Mouse (Mus musculus) kidney, adult 11 months (tissue): ENCODE measurements at regions not wholly inside any gene's neighbourhood (a gene's known extent, or its start where the extent isn't known, plus 50 kb on each side); places are given as distances from the start of the nearest gene placed in this dataset.

Experiments used
- DNase-seq: peaks from one replicate; pipeline ENCODE4 v3.0.0; 2022

DNA sequence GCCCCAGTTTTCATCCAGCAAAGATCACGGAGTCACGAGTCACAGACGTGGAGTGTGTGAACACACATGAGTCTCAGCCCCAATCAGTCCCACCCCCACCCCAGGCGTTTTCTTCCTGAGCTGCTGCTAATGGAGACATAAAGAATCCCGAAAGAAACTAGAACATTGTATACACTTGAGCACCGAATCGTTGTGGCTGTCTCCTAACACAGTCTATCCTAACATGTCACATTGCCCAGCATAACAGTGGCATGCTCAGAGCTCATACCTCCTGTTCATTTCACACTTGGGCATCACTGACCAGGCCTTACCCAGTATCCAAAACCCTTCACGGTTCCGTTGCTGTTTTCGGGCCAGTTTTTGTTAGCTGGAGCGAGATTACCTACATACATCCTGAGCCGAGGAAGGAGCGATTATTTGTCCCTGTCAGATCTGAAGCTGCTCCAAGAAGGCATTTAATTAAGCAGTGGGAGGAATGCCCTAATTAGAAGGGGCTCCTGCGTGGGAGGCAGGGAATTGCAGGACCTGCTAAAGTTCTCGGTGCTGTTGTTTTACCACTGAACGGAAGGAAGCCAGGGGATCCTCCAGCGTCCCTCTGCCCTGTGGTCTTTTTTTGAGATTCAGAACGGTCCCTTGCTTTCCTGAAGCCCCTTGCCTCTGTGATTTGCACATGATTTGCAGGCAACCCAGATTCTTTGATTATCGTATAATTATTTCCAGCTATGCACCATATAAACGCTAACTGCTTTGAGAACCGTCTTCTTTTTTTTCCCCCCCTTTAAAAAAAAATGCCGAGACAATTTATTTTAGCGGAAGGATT lies 53.4 kb upstream of the Nap1l1 start:
- no peak for DNase-seq

DNA sequence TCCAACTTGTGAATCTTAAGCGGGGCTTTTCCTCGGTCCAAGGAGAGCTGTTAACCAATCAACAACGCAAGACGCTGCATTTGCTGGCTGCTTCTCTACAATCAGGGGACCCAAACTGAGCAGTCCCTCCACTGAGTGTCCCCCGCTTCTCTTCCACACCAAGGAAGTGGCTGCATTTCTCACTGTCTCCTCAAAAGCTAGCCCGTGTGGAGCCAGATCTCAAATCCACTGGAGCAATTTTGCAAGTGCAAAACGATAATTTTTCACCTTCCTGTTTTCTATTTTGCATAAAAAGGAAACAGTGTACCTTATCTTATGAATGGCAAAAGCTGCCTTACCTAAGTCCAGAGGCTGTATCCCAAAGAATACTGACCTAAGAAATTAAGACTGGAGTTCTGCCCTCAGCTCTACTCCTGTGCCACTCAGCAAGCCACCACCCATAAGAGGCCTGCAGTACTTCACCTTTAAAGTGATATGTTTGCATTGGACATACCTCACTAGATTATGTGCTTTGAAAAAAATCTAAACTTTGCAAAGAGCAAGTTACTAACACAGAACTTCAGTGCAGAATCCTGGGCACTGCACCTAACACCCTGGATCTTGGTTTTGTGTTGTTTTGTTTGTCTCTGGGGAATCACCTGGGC lies 52.7 kb upstream of the Nap1l1 start:
- no peak for DNase-seq

DNA sequence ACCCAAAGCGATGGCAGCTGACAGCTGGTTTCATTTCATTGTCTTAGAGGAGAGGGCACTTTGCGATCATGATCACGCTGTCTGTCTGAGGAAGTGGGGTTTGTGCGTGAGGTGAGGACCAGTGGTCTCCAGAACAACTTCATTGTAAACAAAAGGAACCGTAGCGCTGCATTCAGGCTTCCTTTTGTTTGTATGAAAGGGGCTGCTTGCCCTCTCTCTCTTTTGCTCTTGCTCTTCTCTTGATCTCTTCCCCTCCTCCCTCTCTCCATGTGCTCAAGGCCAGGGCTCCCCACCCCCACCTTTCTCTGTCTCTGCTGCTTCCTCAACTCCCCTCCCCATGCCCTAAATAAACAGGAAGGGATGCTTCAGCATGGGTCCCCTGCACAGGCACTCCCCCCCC lies 51.0 kb upstream of the Nap1l1 start:
- no peak for DNase-seq

DNA sequence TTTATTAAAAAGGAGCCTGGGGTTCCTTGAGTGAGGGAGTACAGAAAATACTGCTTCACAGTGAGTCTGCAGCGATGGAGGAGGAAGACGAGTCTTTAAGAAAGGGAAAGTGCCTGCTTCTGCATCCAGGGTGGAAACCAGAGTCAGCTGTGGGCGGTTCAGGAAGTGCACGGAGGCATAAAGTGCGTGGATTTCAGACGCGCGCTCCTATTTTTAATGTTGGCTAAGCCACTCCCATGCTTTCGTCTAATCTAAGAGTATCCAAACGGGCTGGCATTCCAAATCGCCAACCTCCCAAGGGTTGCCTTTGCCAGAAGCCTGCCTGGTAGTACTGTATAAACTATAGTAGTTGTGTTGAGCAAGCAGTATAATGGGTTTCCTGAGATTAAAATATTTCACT lies 50.4 kb upstream of the Nap1l1 start:
- DNase-seq, result peak; percentile 11
